Mouse (Mus musculus): ENCODE data around the gene Fmo3. TPM values are rescaled to one million over a fixed set of nuclear protein-coding genes. Genes with fewer than 3 reads are reported as not detected.

Gene Fmo3
- polyA plus RNA-seq, 1 experiment from 2014 or later = 0.08 TPM

GRCm38 (mm10) chr1:162914932-162915556 is 69.3 kb downstream of the Fmo3 start:
- no peak for TF ChIP-seq EP300 (IDR thresholded peaks at IDR 0.05; ENCODE audit: low read depth)
- TF ChIP-seq CTCF (IDR thresholded peaks at IDR 0.05; ENCODE audit: low read depth) = no peak
- ATAC-seq (no peak), DNase-seq (no peak)
- 75% methylated on average over 4 of the region's 4 CpGs for WGBS (ENCODE audit: insufficient replicate concordance)
- Histone ChIP-seq H3K36me3 (replicated peaks; ENCODE audit: insufficient read depth, low read length) (no peaks in the 10 kb centered on the region), H3K9me3 (ENCODE audit: low read length) (no peaks in the 10 kb centered on the region), H3K27me3 (ENCODE audit: insufficient read depth, low read length) (no peaks in the 10 kb centered on the region), H3K4me3 (ENCODE audit: low read depth, low read length) (no peak overlapping the region), H3K4me1 (ENCODE audit: insufficient read depth) (no peaks in the 10 kb centered on the region), H3K27ac (ENCODE audit: low read depth) (no peak overlapping the region), H3K9ac (replicated peaks) (no peak overlapping the region), H3K4me2 (ENCODE audit: low read depth, low read length) (no peak overlapping the region)

GRCm38 (mm10) chr1:162912085-162912484 is 72.2 kb downstream of the Fmo3 start:
- no peak for ATAC-seq
- no peaks in the 10 kb centered on the region for H3K36me3 ChIP-seq (replicated peaks; ENCODE audit: insufficient read depth, low read length)
- no peak for DNase-seq
- no peaks in the 10 kb centered on the region for H3K27me3 ChIP-seq (ENCODE audit: insufficient read depth, low read length)
- H3K4me1 ChIP-seq (ENCODE audit: insufficient read depth) = no peaks in the 10 kb centered on the region
- TF ChIP-seq CTCF (IDR thresholded peaks at IDR 0.05; ENCODE audit: low read depth) (no peak), EP300 (IDR thresholded peaks at IDR 0.05; ENCODE audit: low read depth) (no peak)
- H3K4me2 ChIP-seq (ENCODE audit: low read depth, low read length) = no peak overlapping the region
- no peak overlapping the region for H3K9ac ChIP-seq (replicated peaks)
- no peak overlapping the region for H3K4me3 ChIP-seq (ENCODE audit: low read depth, low read length)
- H3K9me3 ChIP-seq (ENCODE audit: low read length) = no peaks in the 10 kb centered on the region
- no peak overlapping the region for H3K27ac ChIP-seq (ENCODE audit: low read depth)

Other genes starting within 250 kb of the Fmo3 start
- gene Prrc2c, start 244.0 kb downstream of the Fmo3 start, polyA plus RNA-seq (2015; fragmentation: Nextera tagmentation; extraction: Ambion mirVana) = 29.1 and 37.3 TPM in 2 replicates
- gene Fmo4, start 170.6 kb downstream of the Fmo3 start, polyA plus RNA-seq (2015; fragmentation: Nextera tagmentation; extraction: Ambion mirVana) = 5.2 and 6.0 TPM in 2 replicates
- 49.7 and 51.5 TPM in 2 replicates for gene Fmo1, start 117.9 kb downstream of the Fmo3 start, polyA plus RNA-seq (2015; fragmentation: Nextera tagmentation; extraction: Ambion mirVana)
- gene Fmo2, start 85.8 kb downstream of the Fmo3 start, polyA plus RNA-seq (2015; fragmentation: Nextera tagmentation; extraction: Ambion mirVana) = 0.55 and 0.62 TPM in 2 replicates
- not detected in 2 replicates for gene Fmo6, start 47.0 kb downstream of the Fmo3 start, polyA plus RNA-seq (2015; fragmentation: Nextera tagmentation; extraction: Ambion mirVana)
- gene Mroh9, start 101.1 kb upstream of the Fmo3 start, polyA plus RNA-seq (2015; fragmentation: Nextera tagmentation; extraction: Ambion mirVana) = not detected in 2 replicates